Mouse (Mus musculus) liver, adult (tissue): ENCODE data around the gene Gfi1b.

Experiments used
- GATA4 ChIP-seq: IDR thresholded peaks from 2 replicates; pipeline ENCODE4 v1.6.1; 2014; ENCODE audit warnings: mild to moderate bottlenecking, low read length; ENCODE audit not compliant: insufficient replicate concordance

Gfi1b gene

GRCm38 (mm10) chr2:28632626-28633025 is 10.8 kb upstream of the Gfi1b start:
- no peak for TF ChIP-seq GATA4

GRCm38 (mm10) chr2:28629911-28630381 is 8.2 kb upstream of the Gfi1b start:
- TF ChIP-seq GATA4 = no peak

DNA sequence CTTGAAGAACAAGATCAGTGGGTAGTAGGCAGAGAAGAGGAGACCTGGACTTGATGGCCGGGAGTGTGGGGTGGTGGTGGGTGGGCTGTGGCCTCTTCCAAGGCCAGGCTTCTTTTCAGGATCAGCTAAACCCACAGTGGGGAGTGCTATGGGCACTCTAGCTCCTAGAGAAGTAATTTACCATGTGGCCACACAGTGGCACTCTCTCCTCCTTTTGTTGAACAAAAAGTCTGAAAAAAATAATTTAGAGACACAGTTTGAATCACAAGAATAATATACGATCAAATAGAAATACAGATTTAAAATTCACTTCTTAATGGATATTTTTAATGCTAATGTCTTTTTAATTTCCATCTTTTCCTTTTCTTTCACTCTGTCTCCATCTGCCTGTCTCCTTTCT is 6.3 kb upstream of the Gfi1b start:
- TF ChIP-seq GATA4 = no peak

DNA sequence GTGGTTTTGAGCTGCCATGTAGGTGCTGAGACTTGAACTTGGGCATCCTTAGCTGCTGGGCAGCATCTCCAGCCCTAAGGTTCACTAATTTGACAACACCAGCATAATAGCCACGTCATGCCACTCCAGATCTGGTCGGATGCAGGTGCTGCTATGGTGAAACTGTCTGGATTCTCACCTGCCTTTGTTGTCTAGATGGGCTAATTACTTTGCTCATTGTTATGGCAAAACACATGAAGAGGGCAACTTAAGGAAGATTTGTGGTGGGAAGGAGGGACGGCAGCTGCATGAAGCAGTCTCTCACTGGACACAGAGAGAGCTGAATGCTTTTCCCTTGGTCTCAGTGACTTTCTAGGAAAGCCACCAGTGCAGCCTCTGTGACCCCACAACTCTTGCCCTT is 4.3 kb upstream of the Gfi1b start:
- no peak for TF ChIP-seq GATA4

GRCm38 (mm10) chr2:28624870-28625269 is 3.1 kb upstream of the Gfi1b start:
- TF ChIP-seq GATA4 = no peak

- TF ChIP-seq GATA4 = no peak
Measured at GRCm38 (mm10) chr2:28622521-28623124, 841 bp upstream of the Gfi1b start.

GRCm38 (mm10) chr2:28621111-28621510 is 671 bp downstream of the Gfi1b start:
- no peak for TF ChIP-seq GATA4

GRCm38 (mm10) chr2:28620522-28620921 is 1.3 kb downstream of the Gfi1b start:
- no peak for TF ChIP-seq GATA4

DNA sequence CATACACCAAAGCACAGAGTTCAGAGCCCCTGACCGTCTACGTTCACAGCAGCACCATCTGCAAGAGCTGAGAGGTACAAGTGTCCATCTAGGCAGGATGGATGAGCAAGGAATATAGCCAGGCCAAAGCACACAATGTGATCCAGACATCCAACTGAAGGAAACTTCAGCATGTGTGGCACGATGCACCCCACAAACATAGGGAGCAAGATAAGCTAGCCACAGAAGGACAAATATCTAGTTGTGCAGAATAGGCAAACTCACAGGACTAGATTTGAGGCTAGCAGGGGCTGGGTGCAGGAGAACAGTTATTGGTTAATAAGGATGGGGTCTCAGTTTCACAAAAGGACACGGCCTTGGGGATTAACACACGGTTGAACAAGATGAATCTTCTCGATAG is 2.4 kb downstream of the Gfi1b start:
- TF ChIP-seq GATA4 = no peak

- TF ChIP-seq GATA4 = no peak
Measured at GRCm38 (mm10) chr2:28618777-28619336, 2.9 kb downstream of the Gfi1b start.

- no peak for TF ChIP-seq GATA4
Measured at GRCm38 (mm10) chr2:28617498-28618486, 4.0 kb downstream of the Gfi1b start.

- no peak for TF ChIP-seq GATA4
Measured at GRCm38 (mm10) chr2:28616874-28617273, 4.9 kb downstream of the Gfi1b start.

DNA sequence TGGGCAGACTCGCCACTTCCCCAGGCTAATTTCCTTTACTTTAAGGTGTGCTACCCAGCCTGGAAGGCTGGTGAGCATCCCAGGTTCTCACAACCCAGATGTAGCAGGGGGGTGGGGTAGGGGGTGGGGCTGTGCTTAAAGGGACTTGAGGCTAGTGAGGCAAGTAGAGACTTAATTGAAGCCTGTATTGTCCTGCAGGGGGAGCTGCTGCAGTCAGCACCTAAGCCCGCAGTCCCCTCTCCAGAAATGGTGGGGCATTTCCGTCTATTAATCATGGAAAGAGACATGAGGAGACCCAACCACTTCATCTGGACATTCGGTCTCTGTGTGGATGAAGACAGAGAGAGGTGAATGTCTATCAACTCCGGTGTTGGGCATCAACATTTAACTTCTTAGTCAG is 5.4 kb downstream of the Gfi1b start:
- no peak for TF ChIP-seq GATA4

DNA sequence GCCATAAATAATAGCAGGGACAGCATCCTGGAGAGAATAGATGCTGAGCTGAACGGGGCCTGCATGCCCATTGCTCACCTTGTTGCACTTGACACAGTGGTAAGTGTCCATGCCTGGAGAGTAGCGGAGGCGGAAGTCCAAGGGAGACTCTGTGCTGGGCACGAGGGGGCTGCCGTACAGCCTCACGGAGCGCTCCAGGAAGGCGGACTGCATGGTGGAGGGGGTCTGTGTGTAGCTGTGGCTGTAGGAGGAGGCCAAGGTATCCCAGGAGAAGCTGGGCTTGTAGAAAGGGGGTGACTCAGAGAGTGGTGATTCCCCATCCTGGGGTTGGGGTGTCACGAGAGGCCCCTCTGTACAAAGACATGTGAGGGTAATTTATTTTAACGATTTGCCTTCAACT is 8.2 kb downstream of the Gfi1b start:
- TF ChIP-seq GATA4 = no peak

- TF ChIP-seq GATA4 = no peak
Measured at GRCm38 (mm10) chr2:28612436-28613063, 9.2 kb downstream of the Gfi1b start.

DNA sequence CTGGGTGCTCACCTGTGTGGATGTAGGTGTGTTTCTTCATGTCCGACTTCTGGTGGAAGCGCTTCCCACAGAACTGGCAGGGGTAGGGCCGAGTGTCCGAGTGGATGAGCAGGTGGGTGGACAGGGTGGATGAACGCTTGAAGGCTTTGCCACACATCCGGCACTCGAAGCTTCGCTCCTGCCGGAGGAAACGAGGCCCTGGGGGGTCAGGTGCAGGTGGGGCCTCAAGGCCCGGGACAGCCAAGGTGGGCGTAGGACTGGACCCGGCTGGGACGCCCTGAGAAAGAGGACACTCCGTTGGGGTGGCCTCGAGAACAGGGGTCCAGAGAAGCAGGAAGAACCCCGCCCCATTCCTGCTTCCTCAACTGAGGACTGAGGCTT is 10.4 kb downstream of the Gfi1b start:
- no peak for TF ChIP-seq GATA4

GRCm38 (mm10) chr2:28610716-28611406 is 10.9 kb downstream of the Gfi1b start:
- no peak for TF ChIP-seq GATA4
